Mouse (Mus musculus) heart, embryonic 16.5 days (tissue): ENCODE measurements around the gene Faim. TPM values are rescaled to one million over a fixed set of nuclear protein-coding genes. Genes with fewer than 3 reads are reported as not detected.

Experiments used
- ATAC-seq: fragments of 200-750 bp; cut with Nextera tagmentation; replicated peaks from 2 replicates; pipeline ENCODE4 v1.8.0; 2017; ENCODE audit warnings: moderate number of reproducible peaks; ENCODE audit not compliant: insufficient read depth, low FRiP score; ENCODE audit errors: extremely low read depth
- H3K27ac ChIP-seq: fragments of 300-500 bp; sonication (generic); 2 replicates; pipeline ENCODE4 v1.5.1; 2014; ENCODE audit warnings: mild to moderate bottlenecking, low read length, control low read depth, moderate library complexity
- H3K27me3 ChIP-seq: fragments of 300-500 bp; sonication (generic); 2 replicates; pipeline ENCODE4 v1.6.1; 2014; ENCODE audit warnings: low read length, mixed read lengths; ENCODE audit not compliant: control insufficient read depth, insufficient read depth
- H3K36me3 ChIP-seq: fragments of 300-500 bp; sonication (generic); 2 replicates; pipeline ENCODE4 v1.6.1; 2014; ENCODE audit not compliant: control insufficient read depth, insufficient read depth
- H3K4me1 ChIP-seq: fragments of 300-500 bp; sonication (generic); 2 replicates; pipeline ENCODE4 v1.6.1; 2014; ENCODE audit warnings: low read length, mixed read lengths; ENCODE audit not compliant: control insufficient read depth, insufficient read depth
- H3K4me2 ChIP-seq: fragments of 300-500 bp; sonication (generic); 2 replicates; pipeline ENCODE4 v1.6.1; 2014; ENCODE audit warnings: low read depth, mild to moderate bottlenecking, control low read depth, low read length
- H3K4me3 ChIP-seq: fragments of 300-500 bp; sonication (generic); 2 replicates; pipeline ENCODE4 v1.5.1; 2014; ENCODE audit warnings: mild to moderate bottlenecking, control low read depth, low read length
- H3K9ac ChIP-seq: fragments of 300-500 bp; sonication (generic); 2 replicates; pipeline ENCODE4 v1.6.1; 2014; ENCODE audit warnings: low read length, control low read depth
- H3K9me3 ChIP-seq: fragments of 300-500 bp; sonication (generic); replicated peaks from 2 replicates; pipeline ENCODE4 v1.6.1; 2016; ENCODE audit warnings: low read length; ENCODE audit not compliant: control insufficient read depth
- WGBS: fragments of 180-500 bp; shearing (Covaris S2); extraction: QIAGEN DNeasy Blood & Tissue Kit; methylation state at CpG from one replicate; pipeline ENCODE4 v1.1.7; 2014; 5-methylcytosine and 5-hydroxymethylcytosine counted together
- polyA plus RNA-seq: library from polyadenylated mRNA; unstranded; fragments of >200 nt; fragmentation: Nextera tagmentation; extraction: Ambion mirVana; gene quantifications from 2 replicates; pipeline ENCODE4 v1.2.1, GENCODE M21; 2015

Gene Faim
- polyA plus RNA-seq, 1 experiment from 2014 or later = 32.5 TPM

DNA sequence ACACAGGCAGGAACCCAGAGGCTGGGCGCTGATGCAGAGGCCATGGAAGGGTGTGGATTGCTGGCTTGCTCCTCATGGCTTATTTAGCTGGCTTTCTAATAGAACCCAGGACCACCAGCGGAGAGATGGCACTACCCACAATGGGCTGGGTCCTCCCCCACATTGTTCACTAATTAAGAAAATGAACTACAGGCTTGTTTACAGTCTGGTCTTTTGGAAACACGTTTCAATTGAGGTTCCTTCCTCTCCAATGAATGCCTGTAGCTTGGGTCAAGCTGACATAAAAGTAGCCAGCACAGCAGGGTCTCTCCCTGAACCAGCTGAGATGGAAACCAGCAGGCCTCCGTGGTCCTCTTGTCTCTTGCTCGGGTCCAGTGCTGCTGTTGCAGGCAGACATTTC, 35.0 kb downstream of the Faim start:
- 59% methylated on average over 5 of the region's 5 CpGs for WGBS
- Histone ChIP-seq H3K27me3 (no peaks in the 10 kb centered on the region), H3K4me3 (no peak overlapping the region), H3K27ac (no peak overlapping the region), H3K36me3 (no peaks in the 10 kb centered on the region), H3K9me3 (no peaks in the 10 kb centered on the region), H3K4me2 (no peak overlapping the region), H3K9ac (no peak overlapping the region), H3K4me1 (no peaks in the 10 kb centered on the region)
- ATAC-seq = no peak

DNA sequence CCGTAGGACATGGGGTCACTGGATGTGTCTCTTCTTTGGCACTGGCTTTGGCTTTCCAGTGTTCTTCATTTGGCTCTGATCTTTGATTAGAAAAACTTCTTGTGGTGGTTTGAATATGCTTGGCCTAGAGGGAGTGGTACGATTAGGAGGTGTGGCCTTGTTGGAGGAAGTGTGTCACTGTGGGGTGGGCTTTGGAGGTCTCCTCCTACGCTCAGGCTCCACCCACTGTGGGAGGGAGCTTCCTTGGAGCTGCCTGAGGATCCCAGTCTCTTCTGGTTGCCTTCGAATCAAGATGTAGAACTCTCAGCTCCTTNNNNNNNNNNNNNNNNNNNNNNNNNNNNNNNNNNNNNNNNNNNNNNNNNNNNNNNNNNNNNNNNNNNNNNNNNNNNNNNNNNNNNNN, 35.6 kb downstream of the Faim start:
- no peak overlapping the region for H3K4me2 ChIP-seq
- H3K27me3 ChIP-seq = no peaks in the 10 kb centered on the region
- H3K36me3 ChIP-seq = no peaks in the 10 kb centered on the region
- H3K27ac ChIP-seq = no peak overlapping the region
- no peaks in the 10 kb centered on the region for H3K4me1 ChIP-seq
- H3K9me3 ChIP-seq = no peaks in the 10 kb centered on the region
- 77% methylated on average over 4 of the region's 4 CpGs for WGBS
- no peak overlapping the region for H3K4me3 ChIP-seq
- no peak overlapping the region for H3K9ac ChIP-seq
- ATAC-seq = no peak

DNA sequence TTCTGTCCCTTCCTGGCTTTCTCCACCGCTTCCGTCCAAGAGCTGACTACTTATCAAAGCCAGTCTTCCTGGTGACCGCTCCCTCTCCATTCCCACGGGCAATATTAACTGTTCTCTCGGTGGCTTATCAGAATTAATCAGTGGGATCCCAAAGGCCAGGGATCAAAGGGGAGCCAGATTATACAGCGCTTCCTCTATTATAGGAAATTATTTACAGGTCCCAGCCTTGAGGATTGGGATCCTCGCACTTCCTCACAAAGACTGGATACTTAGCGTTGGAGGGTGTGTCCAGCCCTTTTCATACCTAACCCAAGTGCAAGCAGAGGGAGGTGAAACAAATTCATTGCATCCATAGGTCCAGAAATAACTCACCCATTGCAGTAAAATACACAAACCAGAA, 45.9 kb downstream of the Faim start:
- 64% methylated on average over 8 of the region's 8 CpGs for WGBS
- no peaks in the 10 kb centered on the region for H3K27me3 ChIP-seq
- no peak overlapping the region for H3K9ac ChIP-seq
- no peak overlapping the region for H3K4me3 ChIP-seq
- H3K9me3 ChIP-seq = no peaks in the 10 kb centered on the region
- H3K4me1 ChIP-seq = no peaks in the 10 kb centered on the region
- no peak for ATAC-seq
- no peak overlapping the region for H3K4me2 ChIP-seq
- no peaks in the 10 kb centered on the region for H3K36me3 ChIP-seq
- no peak overlapping the region for H3K27ac ChIP-seq

DNA sequence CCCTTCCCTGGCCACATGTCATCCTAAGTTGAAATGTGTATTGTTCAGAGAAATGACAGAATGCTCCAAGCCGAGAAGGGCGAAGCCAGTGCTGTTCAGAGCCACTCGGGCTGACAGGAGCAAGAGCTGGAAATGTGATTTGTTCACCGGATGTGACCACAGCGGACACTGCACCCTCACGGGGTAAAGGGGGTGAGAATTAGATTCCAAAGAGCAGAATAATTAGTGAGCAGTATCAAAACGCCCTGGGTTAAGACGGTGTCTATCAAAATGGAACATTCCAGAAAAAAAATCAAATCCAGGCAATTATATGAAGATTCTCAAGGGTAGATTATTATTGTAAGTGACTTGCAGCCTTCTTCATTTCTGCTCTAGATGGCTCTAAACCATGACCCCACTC, 47.9 kb downstream of the Faim start:
- no peaks in the 10 kb centered on the region for H3K4me1 ChIP-seq
- H3K27me3 ChIP-seq = no peaks in the 10 kb centered on the region
- no peaks in the 10 kb centered on the region for H3K36me3 ChIP-seq
- H3K9me3 ChIP-seq = no peaks in the 10 kb centered on the region
- ATAC-seq = no peak
- no peak overlapping the region for H3K9ac ChIP-seq
- 87% methylated on average over 8 of the region's 8 CpGs for WGBS
- H3K27ac ChIP-seq = no peak overlapping the region
- H3K4me2 ChIP-seq = no peak overlapping the region
- H3K4me3 ChIP-seq = no peak overlapping the region

DNA sequence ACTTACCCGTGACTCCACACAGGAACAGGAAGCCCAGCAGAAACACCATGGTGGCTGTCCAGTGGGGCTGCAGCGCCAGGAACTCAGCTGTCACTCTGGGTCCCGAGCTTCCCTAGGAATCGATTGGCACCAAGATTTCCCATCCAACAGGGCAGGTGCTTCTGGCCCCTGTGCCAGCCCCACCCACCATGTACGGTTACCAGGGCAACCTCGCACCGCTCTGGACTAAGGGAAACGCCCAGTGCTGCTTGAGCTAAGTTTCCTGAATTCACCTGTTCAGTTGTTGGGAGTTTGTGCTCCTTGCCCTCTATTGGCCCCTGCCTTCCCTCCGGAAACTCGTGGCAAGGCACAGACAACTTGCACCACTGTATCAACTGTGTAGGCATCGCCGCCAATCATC, 49.4 kb downstream of the Faim start, which contains the start of gene Gm1123:
Gene Gm1123 (minus strand): TSS at position 141 of the 400 bp plus-strand sequence.
- no peaks in the 10 kb centered on the region for H3K27me3 ChIP-seq
- H3K36me3 ChIP-seq = no peaks in the 10 kb centered on the region; the same call in 1 of the 2 replicates
- H3K4me2 ChIP-seq = no peak within 1 kb of the TSS
- H3K9ac ChIP-seq = no peak within 1 kb of the TSS
- H3K27ac ChIP-seq = no peak within 1 kb of the TSS
- no peaks in the 10 kb centered on the region for H3K9me3 ChIP-seq
- no peak for ATAC-seq
- no peaks in the 10 kb centered on the region for H3K4me1 ChIP-seq
- no peak within 1 kb of the TSS for H3K4me3 ChIP-seq
- 78% methylated on average over 12 of the region's 12 CpGs for WGBS

DNA sequence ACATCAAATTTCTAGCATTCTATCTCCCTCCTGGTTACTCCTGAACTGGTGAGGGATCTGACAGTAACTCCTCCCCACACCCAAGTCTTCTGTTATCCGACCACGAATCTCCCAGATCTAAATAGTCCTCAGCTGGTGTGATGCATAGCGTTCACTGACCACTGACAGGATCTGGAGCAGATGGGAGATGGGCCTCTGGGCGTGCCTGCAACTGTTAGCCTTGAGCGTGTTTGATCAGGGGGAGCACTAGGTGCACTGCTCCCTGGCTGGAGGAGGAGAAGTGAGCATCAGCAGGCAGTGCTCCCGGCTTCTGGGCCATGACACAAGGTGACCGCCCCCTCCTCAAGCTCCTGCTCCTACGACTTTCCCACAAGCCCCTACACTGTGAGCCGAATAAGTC, 55.8 kb downstream of the Faim start:
- Histone ChIP-seq H3K4me1 (no peaks in the 10 kb centered on the region), H3K27me3 (no peaks in the 10 kb centered on the region), H3K9ac (no peak overlapping the region), H3K36me3 (no peaks in the 10 kb centered on the region; the same call in 1 of the 2 replicates), H3K9me3 (no peaks in the 10 kb centered on the region), H3K27ac (no peak overlapping the region), H3K4me2 (no peak overlapping the region), H3K4me3 (no peak overlapping the region)
- WGBS = 77% methylated on average over 9 of the region's 9 CpGs
- no peak for ATAC-seq

DNA sequence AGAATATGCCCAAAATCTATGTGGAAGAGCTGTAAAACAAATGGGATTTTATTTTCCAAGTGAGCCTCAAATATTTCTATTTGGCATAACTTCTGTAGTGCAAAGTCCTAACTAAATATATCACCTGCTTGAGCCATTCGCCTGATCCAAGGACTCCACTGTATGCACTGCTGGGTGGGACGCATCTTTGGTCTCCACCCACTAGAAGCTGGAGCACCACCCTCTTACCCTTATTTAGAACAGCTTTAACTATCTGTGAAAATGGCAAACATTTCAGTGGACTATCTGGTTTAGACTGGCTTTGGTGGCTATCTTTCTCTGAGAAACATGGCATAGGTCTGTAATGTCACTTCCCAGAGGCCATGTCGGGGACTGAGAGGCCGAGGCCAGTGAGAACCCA, 56.5 kb downstream of the Faim start:
- Histone ChIP-seq H3K27me3 (no peaks in the 10 kb centered on the region), H3K4me1 (no peaks in the 10 kb centered on the region), H3K36me3 (no peaks in the 10 kb centered on the region; the same call in 1 of the 2 replicates), H3K9ac (no peak overlapping the region), H3K27ac (no peak overlapping the region), H3K9me3 (no peaks in the 10 kb centered on the region), H3K4me3 (no peak overlapping the region), H3K4me2 (no peak overlapping the region)
- ATAC-seq = no peak
- WGBS = 88% methylated on average over 4 of the region's 4 CpGs

DNA sequence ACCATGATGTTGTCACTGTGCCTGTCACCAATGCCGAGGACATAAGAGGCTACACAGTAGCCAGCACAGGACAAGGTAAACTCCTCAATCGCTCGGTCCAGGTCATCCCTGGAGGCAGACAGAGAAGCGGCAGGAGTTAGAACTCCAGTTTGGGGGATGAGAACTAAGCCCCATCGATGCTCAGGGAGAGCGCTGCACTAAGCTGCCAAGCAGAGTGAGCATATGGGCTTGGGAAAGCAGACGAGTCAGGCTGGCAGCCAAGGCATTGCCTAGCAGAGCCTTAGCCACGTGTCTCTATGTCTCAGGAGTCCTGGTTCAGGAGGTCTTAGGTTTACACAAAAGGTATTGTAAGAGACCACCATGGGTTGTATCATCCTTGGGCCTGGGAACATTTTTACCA, 58.6 kb downstream of the Faim start:
- no peak overlapping the region for H3K4me3 ChIP-seq
- H3K9me3 ChIP-seq = no peaks in the 10 kb centered on the region
- peaks cover 8% of the 10 kb centered on the region; the same call in 1 of the 2 replicates for H3K4me1 ChIP-seq
- no peak overlapping the region for H3K4me2 ChIP-seq
- ATAC-seq = no peak
- no peak overlapping the region for H3K9ac ChIP-seq
- H3K27ac ChIP-seq = no peak overlapping the region
- WGBS = 90% methylated on average over 8 of the region's 8 CpGs
- no peaks in the 10 kb centered on the region for H3K36me3 ChIP-seq
- H3K27me3 ChIP-seq = no peaks in the 10 kb centered on the region

DNA sequence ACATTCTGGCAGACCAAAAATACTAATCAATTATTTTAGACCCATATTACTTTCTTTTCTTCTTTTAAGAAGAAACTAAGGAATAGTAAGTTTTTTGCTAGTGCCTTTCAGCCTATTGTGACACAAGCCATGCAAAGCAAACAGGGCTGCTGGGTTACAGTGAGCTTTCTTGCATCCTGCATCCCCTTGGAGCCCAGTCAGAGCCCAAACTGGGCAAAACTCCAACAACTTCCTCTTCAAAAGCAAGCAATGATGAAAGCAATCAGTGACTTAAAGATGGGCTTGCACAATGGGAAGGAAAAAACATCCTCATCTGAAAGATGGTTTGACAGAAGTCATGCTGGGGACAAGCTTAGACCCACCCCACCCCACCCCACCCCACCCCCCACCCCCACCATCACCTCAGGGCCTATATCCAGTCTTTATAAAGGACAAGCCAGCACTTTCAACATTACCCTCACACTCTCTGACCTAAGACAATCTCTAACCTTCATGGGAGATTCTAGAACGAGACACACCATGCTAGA, 62.6 kb downstream of the Faim start:
- Histone ChIP-seq H3K4me2 (no peak overlapping the region), H3K4me3 (no peak overlapping the region), H3K27ac (no peak overlapping the region; the same call in 1 of the 2 replicates), H3K9ac (no peak overlapping the region), H3K27me3 (no peaks in the 10 kb centered on the region), H3K4me1 (peaks cover 14% of the 10 kb centered on the region; the same call in 1 of the 2 replicates), H3K9me3 (no peaks in the 10 kb centered on the region), H3K36me3 (0 out of 2 replicates have a peak, but pooled peaks cover 2% of the 10 kb centered on the region)
- WGBS = 71% methylated on average over 1 of the region's 1 CpGs
- ATAC-seq = no peak
